7 mouse cellular contexts compared by ENCODE assay signal in the genomic region with DNA sequence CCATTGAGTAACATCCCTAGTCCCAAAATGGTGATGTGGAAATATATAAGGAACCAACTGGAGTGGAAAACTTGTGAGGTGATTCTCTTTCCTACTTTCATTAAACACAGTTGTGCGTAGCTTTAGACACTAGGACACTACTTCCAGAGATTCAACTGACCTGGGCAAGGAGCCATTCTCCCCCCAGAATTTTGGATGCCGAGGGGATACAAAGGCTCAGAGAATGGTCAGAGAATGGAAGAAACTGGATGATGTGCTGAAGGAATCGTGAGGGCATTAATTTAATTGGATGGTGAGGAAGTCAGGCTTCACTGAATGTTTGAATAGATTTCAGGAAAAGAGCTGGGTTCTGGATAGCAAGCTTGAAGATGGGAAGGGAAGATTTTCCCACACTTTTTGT. TPM values are rescaled to one million over a fixed set of nuclear protein-coding genes. Genes with fewer than 3 reads are reported as not detected.
A peak's percentile ranks its signal among the peaks of the same experiment; 100 is the strongest.
DNase-seq lines count a peak whose midpoint lies in the region; ATAC-seq and TF ChIP-seq lines count a peak whose summit lies in the region.

No protein-coding gene starts in this region.

- no peak for DNase-seq in liver, adult 2 months (ENCODE audit: extremely low read depth, low read depth, low spot score)
- DNase-seq in liver: no peak
- no peak for DNase-seq in embryonic facial prominence, embryonic 14.5 days (ENCODE audit: low spot score)
- no peak for DNase-seq in thymus, postnatal 36 days
- DNase-seq in urinary bladder, adult 18-20 months (ENCODE audit: low spot score in 2 of 2): no peak

- peak overlapping the region; percentile 48 for H3K9ac ChIP-seq in liver, adult 2 months (ENCODE audit: low read depth, low read length)
- H3K9ac ChIP-seq in embryonic facial prominence, embryonic 14.5 days (ENCODE audit: low read depth, low read length): peak overlapping the region; percentile 97
- H3K9ac ChIP-seq in intestine, postnatal 0 days (ENCODE audit: low read depth, low read length): peak overlapping the region; percentile 100
- H3K9ac ChIP-seq in neural tube, embryonic 14.5 days (replicated peaks; ENCODE audit: low read depth, low read length): peak overlapping the region; percentile 99

- H3K79me2 ChIP-seq in liver, adult 2 months (ENCODE audit: control insufficient read depth, insufficient read depth, low read length): peaks cover 18% of the 10 kb centered on the region; the same call in 1 of the 2 replicates

- H3K27me3 ChIP-seq in liver, adult 2 months (ENCODE audit: control insufficient read depth, insufficient read depth, low read length): no peaks in the 10 kb centered on the region
- no peaks in the 10 kb centered on the region for H3K27me3 ChIP-seq in embryonic facial prominence, embryonic 14.5 days (replicated peaks; ENCODE audit: control insufficient read depth, insufficient read depth, low read length)
- no peaks in the 10 kb centered on the region for H3K27me3 ChIP-seq in intestine, postnatal 0 days (replicated peaks; ENCODE audit: control insufficient read depth, insufficient read depth, low read length)
- H3K27me3 ChIP-seq in neural tube, embryonic 14.5 days (ENCODE audit: control insufficient read depth, insufficient read depth, low read length): no peaks in the 10 kb centered on the region

- no peak for TF ChIP-seq CTCF in liver, adult 2 months (IDR thresholded peaks at IDR 0.05; ENCODE audit: low read depth, low read length)
- TF ChIP-seq CTCF in intestine, postnatal 0 days (IDR thresholded peaks at IDR 0.05; ENCODE audit: low read depth): no peak

- no peaks in the 10 kb centered on the region for H3K36me3 ChIP-seq in liver, adult 2 months (ENCODE audit: control insufficient read depth, insufficient read depth, low read length)
- H3K36me3 ChIP-seq in embryonic facial prominence, embryonic 14.5 days (ENCODE audit: control insufficient read depth, insufficient read depth, low read length): no peaks in the 10 kb centered on the region
- no peaks in the 10 kb centered on the region for H3K36me3 ChIP-seq in intestine, postnatal 0 days (ENCODE audit: control insufficient read depth, insufficient read depth)
- no peaks in the 10 kb centered on the region for H3K36me3 ChIP-seq in neural tube, embryonic 14.5 days (ENCODE audit: control insufficient read depth, insufficient read depth, low read length)

- H3K9me3 ChIP-seq in embryonic facial prominence, embryonic 14.5 days (ENCODE audit: control insufficient read depth, low read length): no peaks in the 10 kb centered on the region
- no peaks in the 10 kb centered on the region for H3K9me3 ChIP-seq in intestine, postnatal 0 days (ENCODE audit: control insufficient read depth)
- H3K9me3 ChIP-seq in neural tube, embryonic 14.5 days (ENCODE audit: control insufficient read depth, low read length): no peaks in the 10 kb centered on the region

- peak overlapping the region; percentile 79 for H3K4me3 ChIP-seq in liver, adult 2 months (ENCODE audit: insufficient read depth, low read depth, low read length)
- peak overlapping the region; percentile 93 for H3K4me3 ChIP-seq in embryonic facial prominence, embryonic 14.5 days (ENCODE audit: low read depth, low read length)
- peak overlapping the region; percentile 93 for H3K4me3 ChIP-seq in intestine, postnatal 0 days (ENCODE audit: low read depth, low read length)
- peak overlapping the region; percentile 99 for H3K4me3 ChIP-seq in neural tube, embryonic 14.5 days (ENCODE audit: low read depth, low read length)

- peak overlapping the region; percentile 49 for H3K27ac ChIP-seq in liver, adult 2 months (replicated peaks; ENCODE audit: insufficient read depth, low read depth, low read length)
- peak overlapping the region; percentile 99 for H3K27ac ChIP-seq in embryonic facial prominence, embryonic 14.5 days (replicated peaks; ENCODE audit: low read depth, low read length)
- peak overlapping the region; percentile 100; the same call in 1 of the 2 replicates for H3K27ac ChIP-seq in intestine, postnatal 0 days (ENCODE audit: low read depth, low read length)
- H3K27ac ChIP-seq in neural tube, embryonic 14.5 days (ENCODE audit: low read depth, low read length): peak overlapping the region; percentile 98

- H3K4me2 ChIP-seq in embryonic facial prominence, embryonic 14.5 days (ENCODE audit: low read depth, low read length): peak overlapping the region; percentile 67
- H3K4me2 ChIP-seq in intestine, postnatal 0 days (replicated peaks; ENCODE audit: low read depth): peak overlapping the region; percentile 80
- peak overlapping the region; percentile 79 for H3K4me2 ChIP-seq in neural tube, embryonic 14.5 days (ENCODE audit: low read depth, low read length)

- no peak for ATAC-seq in embryonic facial prominence, embryonic 14.5 days (ENCODE audit: low read depth)
- no peak for ATAC-seq in intestine, postnatal 0 days
- ATAC-seq in neural tube, embryonic 14.5 days (ENCODE audit: low read depth): no peak

- peaks cover 18% of the 10 kb centered on the region for H3K4me1 ChIP-seq in liver, adult 2 months (ENCODE audit: control insufficient read depth, insufficient read depth, low read length)
- peaks cover 16% of the 10 kb centered on the region for H3K4me1 ChIP-seq in embryonic facial prominence, embryonic 14.5 days (ENCODE audit: control insufficient read depth, insufficient read depth, low read length)
- H3K4me1 ChIP-seq in intestine, postnatal 0 days (replicated peaks; ENCODE audit: control insufficient read depth, insufficient read depth, low read length): peaks cover 6% of the 10 kb centered on the region
- peaks cover 27% of the 10 kb centered on the region for H3K4me1 ChIP-seq in neural tube, embryonic 14.5 days (ENCODE audit: control insufficient read depth, insufficient read depth, low read length)

- no peak for TF ChIP-seq POLR2A in liver, adult 2 months (IDR thresholded peaks at IDR 0.05; ENCODE audit: extremely low read depth, insufficient read depth, low read length)

- WGBS in liver, adult 2 months: 27% methylated on average over 3 of the region's 3 CpGs
- 19% methylated on average over 3 of the region's 3 CpGs for WGBS in embryonic facial prominence, embryonic 14.5 days
- 31% methylated on average over 3 of the region's 3 CpGs for WGBS in intestine, postnatal 0 days
- WGBS in neural tube, embryonic 14.5 days: 27% methylated on average over 3 of the region's 3 CpGs

RNA-seq across cellular contexts. Expression of a gene that starts 1.5 kb away (rescaled TPM):
- total RNA-seq in liver, adult 2 months (2014; rRNA removed): 16.3 and 18.4 TPM in 2 replicates
- polyA plus RNA-seq in liver, adult 2 months (2012; rRNA removed): 4.8 and 5.2 TPM in 2 replicates
- polyA plus RNA-seq in embryonic facial prominence, embryonic 14.5 days (2014; fragmentation: Nextera tagmentation; extraction: Ambion mirVana): 20.2 and 20.6 TPM in 2 replicates
- 8.1 and 9.6 TPM in 2 replicates for polyA plus RNA-seq in intestine, postnatal 0 days (2015; fragmentation: Nextera tagmentation; extraction: Ambion mirVana)
- polyA plus RNA-seq in neural tube, embryonic 14.5 days (2014; fragmentation: Nextera tagmentation; extraction: Ambion mirVana): 34.1 and 36.4 TPM in 2 replicates

Comparison
In these comparisons a context has a peak if more than half of its experiments do, and no peak if none do; other contexts are left out.
1. H3K27ac ChIP-seq: peak in every context shown above with its lines; median percentile 100 in intestine, postnatal 0 days; 99 in embryonic facial prominence, embryonic 14.5 days; 98 in neural tube, embryonic 14.5 days; 49 in liver, adult 2 months.
2. H3K9ac ChIP-seq: peak in every context shown above with its lines; median percentile 100 in intestine, postnatal 0 days; 99 in neural tube, embryonic 14.5 days; 97 in embryonic facial prominence, embryonic 14.5 days; 48 in liver, adult 2 months.